Mouse (Mus musculus) myocyte (in vitro differentiated cells): ENCODE measurements around the gene Smyd5.

ENCODE experiments used
- E2F4 ChIP-seq: IDR thresholded peaks from one replicate; pipeline ENCODE4 v1.6.1; 2011; ENCODE audit warnings: mild to moderate bottlenecking, control low read depth, moderate library complexity; ENCODE audit not compliant: insufficient read depth
- POLR2A ChIP-seq: IDR thresholded peaks from one replicate; pipeline ENCODE4 v1.6.1; 2011; ENCODE audit warnings: low read depth, mild to moderate bottlenecking, control low read depth, moderate library complexity; ENCODE audit not compliant: insufficient read length
- TCF12 ChIP-seq: IDR thresholded peaks from one replicate; pipeline ENCODE4 v1.6.1; 2011; ENCODE audit warnings: mild to moderate bottlenecking, control low read depth; ENCODE audit not compliant: poor library complexity, insufficient read depth, severe bottlenecking

- TF ChIP-seq E2F4 (no peak), TCF12 (no peak), POLR2A (no peak)
Observed at GRCm38 (mm10) chr6:85475581-85475980, 43.8 kb downstream of the Smyd5 start.
